Mouse (Mus musculus): ENCODE measurements around the gene Tlr5.

The Tlr5 gene

DNA sequence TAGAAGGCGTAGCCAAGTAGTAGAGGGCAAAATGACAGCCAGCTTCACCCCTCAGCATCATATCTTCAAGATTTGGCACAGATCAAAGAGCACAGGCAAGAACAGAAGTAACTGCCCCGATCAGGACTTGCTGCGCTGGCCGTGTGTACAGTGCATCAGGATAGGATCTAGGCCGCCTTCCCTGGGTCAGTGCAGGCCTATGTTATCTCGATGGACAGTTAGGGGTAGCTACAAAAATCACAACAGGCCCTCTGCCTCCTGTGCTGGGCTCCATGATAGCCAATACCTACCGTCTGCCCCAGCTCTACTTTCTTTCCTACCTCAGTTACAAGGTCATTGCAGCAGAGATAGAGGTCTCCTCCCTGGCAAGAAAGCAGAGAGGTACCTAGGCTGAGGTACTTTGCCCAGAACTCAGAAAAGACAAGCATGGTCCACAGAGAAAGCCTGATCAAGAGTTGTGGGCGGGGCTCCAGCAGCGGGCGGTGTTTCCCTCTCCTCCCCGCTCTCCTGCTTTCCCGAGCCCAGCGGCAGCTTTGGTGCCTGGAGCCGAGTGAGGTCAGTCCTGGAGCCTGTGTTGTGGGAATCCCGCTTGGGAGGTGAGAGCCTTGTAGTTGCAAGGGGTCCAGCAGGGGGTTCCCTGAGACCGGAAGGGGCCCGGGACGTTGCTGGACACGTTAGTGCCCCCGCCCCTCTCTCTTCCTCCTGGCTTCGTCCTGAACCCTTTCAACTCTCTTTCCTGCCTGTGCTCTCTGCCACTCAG, at the start of gene Tlr5:
TSS of gene Tlr5 (plus strand) at position 502 of the 760 bp plus-strand sequence.
- DNase-seq (ENCODE audit: low read depth, low spot score): no peak

DNA sequence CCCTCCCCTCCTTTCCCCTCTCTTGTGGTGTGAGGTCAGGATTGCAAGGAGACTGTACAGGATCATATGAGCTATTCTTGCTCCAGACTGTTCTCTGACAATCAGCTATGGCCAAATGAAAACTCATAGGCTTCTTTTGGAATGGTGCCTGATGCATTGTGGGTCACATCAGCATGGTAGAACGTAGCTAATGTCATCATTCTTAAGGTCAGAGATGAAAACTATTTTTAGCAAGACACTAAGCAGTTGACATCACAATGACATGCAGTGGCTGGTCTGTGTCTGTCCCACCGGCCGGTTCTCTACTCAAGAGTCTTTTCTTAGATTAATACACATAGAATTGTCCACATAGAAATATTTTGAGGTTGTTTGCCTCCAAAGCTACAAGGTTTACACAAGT, 48.9 kb upstream of the Tlr5 start:
- DNase-seq (ENCODE audit: low read depth, low spot score): no peak

DNA sequence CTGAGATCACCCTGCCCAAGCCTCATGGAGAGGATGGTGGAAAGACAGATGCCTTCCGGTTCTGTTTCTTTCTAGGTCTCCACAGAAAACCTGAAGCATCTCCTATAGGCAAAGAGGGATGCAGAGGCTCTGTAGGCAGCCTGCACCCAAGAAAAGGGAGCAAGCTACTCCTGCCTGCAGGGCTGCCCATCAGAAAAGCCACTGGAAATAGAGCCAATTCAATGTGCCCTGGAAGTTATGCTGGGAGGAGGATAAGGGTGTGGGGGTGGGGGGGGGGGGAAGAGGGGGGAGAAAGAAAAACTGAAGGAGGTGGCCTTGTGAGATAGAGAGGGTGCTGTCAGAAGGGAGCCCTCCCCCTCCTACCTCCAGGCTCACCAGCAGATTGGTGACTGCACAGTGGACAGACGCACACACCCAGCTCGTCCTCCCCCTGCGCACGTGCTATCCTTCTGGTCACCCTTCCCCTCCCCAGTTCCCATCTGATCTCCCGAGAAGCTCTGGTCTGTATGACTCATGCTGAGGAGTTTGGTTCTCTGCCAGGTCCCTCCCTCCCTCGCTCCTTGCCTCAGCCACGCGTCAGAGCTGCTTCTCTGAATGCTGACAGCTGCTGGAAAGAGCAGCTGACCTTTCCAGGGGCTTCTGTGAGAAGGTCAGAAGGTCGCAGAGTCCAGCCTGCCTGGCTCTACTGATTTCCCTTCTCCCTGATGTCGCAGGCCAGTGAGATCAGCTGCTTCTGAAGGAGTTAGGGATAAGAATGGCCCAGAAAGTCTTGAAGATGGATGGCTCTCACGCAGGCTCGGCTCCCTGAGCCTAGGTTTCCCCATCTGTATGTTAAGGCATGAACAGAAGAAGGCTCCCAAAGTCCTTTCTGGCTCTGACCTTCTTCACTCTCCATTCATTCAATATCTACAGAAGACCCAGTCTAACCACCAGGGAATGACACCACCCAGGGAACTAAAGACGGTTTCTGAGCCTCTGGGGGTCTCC, 46.2 kb upstream of the Tlr5 start:
- DNase-seq (ENCODE audit: low read depth, low spot score): peak; percentile 41

DNA sequence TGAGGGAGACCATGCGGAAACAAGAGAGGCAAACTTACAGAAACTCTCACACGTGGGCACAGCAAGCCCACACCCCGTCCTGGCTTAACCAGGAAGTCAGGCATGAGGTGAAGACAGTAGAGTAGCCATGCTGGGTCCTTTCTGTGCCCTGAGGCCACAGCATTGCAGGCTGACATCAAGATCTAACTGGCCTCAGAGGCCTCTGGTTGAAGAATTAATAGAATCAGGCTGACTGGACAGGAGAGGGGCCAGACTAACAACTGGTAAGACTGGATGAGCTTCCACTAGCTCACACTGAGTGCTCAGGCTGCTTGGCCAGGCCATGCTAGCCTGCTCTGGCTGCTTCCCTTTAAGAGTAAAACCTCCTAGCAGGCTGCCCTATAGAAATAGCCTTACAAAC, 45.5 kb upstream of the Tlr5 start:
- no peak for DNase-seq (ENCODE audit: low read depth, low spot score)

DNA sequence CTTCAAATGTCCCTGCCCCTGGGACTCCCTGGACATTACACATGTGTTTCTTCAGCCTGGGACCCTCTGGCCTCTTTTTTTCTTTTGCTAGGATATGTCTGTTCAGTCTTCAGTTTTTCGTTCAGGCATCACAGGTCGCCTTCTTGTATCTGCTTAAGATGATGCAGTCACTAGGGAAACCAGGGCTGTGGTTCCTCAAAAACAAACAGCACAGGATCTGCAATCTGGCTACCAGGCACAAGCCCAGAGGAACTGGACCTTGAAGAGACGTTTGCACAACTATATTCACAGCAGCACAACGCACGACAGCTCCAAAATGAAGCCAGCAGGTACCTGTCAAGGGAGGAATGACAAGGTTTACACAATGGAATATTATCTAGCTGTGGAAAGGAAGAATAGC, 45.0 kb upstream of the Tlr5 start:
- DNase-seq (ENCODE audit: low read depth, low spot score): no peak

DNA sequence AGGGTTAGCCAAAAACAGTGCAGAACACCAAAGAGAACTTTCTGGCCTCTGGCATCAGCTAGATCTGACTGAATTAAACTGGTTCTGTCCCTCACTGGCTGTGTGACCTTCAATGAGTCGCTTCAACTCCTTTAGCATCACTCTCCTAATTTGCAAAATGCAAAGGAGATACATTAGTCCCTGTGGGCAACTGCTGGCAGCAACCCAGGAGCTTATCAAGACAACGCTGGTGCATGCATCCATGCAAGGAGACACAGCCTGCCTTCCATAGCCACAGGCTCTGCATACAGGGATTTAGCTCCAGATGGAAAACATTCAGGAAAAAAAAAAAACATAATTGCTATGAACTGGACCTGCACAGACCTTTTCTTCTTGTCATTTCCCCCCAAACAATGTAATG, 42.0 kb upstream of the Tlr5 start:
- DNase-seq (ENCODE audit: low read depth, low spot score): no peak

DNA sequence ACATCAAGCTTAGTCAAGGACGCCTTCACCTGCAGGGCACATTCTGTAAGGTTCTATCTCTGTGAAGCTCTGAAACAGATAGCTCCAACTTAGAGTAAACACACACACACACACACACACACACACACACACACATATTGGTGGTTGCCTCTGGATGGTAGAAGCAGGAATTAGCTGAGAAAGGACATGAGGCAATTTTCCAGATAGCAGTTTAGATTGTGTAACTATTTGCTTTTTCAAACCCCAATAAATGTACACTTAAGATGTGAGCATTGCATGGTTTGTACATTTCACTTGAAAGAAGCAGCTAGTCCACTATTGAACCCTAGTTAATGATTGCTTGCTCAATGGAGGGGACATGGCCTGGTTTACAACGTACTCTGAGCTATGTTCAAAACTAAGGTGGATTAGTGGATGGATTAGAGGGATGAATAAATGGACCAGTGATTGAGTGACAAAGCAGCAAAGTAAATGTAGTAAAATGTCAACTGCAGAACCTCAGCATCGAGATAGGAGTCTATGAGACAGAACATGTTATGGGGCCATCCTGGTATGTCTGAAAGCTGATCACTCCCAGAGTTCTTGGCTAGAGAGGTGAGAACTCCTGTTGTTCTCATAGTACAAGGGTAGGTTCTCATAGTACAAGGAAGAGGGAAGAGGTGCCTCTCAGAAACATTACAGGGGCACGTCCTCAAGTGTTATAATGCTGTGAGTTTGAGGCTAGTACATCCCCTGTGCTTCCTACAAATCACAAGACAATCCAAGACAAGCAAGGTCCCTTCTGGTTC, 40.3 kb upstream of the Tlr5 start:
- DNase-seq (ENCODE audit: low read depth, low spot score): no peak

DNA sequence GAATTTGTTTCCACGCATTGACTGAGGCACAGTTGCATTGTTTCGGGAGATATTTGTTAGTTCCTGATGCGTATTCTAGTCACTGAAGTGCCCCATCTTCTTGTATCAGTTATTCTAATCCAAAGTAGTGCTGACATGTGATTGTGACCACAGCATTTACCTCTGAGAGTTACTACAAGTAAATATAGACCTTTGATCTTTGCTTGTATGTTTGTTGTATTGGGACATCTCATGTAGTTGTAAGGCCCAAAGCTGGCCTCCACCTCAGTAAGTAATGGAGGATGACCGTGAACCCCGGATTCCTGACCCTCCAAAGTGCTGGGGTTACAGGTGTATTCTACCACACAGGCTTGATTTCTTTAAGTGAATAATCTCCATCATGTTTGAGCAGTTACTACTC, 38.4 kb upstream of the Tlr5 start:
- DNase-seq (ENCODE audit: low read depth, low spot score): no peak

- DNase-seq (ENCODE audit: low read depth, low spot score): no peak
Observed at GRCm38 (mm10) chr1:182918718-182919346, 35.8 kb upstream of the Tlr5 start.

DNA sequence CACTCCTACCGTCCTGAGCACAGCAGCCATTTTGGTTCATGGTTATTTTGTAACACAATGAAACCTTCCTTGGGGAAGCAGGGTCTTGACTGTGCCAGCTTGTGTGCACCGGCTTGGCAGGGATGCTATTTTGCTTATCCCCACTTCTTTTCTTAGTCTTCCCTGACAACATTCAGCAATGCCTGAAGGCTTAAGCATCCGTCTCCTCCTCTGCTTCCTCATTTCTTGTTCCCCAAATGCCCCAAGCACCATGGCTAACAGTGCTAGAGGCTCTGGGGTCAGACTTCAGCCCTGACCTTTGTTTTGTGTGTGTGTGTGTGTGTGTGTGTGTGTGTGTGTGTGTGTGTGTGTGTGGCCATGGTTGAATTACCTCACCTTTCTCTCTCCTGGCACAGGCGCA, 31.8 kb upstream of the Tlr5 start:
- DNase-seq (ENCODE audit: low read depth, low spot score): no peak

- DNase-seq (ENCODE audit: low read depth, low spot score): no peak
Observed at GRCm38 (mm10) chr1:182926465-182926864, 28.1 kb upstream of the Tlr5 start.

DNA sequence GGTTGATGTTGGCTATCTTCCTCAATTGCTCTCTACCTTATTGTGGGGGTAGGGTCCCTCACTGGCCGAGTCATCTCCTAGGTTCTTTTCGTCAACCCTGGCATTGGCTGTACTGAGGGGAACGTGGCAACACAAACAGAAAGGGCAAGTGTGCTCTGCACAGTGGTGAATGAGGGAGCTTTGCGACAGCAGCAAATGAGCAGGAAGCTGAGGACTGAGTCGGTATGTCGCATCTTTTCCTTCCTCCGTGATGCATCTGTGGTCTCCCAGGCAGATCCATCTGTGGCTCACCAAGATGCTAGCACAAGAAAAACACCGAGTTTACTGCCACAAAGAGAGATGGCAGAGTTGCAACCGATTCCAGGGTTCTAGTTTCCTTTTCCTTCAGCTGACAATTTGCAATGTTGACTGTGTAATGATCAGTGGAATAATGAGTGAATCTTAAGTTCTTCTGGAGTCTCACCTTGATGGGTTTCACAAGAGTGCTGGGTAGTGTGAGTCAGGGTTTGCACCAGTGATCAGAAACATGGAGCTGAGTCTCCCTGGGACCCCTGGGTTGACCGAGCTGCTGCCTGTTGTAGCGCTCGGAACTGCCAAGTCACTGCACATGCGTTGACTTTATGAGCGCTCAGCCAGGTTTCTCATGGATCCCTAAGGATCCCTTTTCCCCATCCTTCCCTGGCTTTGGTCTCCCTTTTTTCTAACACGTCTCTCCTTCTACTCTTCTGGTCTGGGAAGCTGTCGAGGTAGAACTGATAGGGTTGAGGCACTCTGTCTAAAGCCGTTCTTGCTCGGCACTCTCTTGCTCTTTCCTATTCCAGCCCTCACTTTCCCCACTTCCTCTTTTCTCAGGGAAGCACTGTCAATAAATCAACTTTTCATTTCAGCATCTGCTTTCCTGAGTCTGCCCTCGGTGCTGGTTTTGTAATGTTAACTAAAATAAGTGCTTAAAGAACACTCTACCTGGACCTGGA, 26.4 kb upstream of the Tlr5 start:
- DNase-seq (ENCODE audit: low read depth, low spot score): no peak

- DNase-seq (ENCODE audit: low read depth, low spot score): no peak
Observed at GRCm38 (mm10) chr1:182935469-182935868, 19.1 kb upstream of the Tlr5 start.

- DNase-seq (ENCODE audit: low read depth, low spot score): no peak
Observed at GRCm38 (mm10) chr1:182937486-182938120, 17.0 kb upstream of the Tlr5 start.

DNA sequence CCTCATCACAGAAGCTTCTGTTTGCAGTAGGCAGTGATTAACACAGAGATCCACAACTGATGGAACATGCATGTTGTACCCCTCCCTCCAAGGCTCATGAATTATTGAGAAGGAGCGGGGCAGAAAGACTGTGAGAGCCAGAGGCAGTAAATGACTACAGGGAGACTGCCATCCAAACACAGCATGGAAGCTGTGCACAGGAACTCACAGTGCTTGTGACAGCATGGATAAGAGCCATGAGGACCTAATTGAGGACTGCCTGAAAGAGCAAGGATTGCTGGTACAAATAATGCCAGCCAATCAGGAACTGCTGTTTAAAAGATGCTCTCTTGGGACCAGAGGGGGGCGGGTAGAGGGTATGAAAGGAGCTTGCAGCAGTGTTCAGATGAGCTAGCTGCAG, 12.7 kb upstream of the Tlr5 start:
- no peak for DNase-seq (ENCODE audit: low read depth, low spot score)

DNA sequence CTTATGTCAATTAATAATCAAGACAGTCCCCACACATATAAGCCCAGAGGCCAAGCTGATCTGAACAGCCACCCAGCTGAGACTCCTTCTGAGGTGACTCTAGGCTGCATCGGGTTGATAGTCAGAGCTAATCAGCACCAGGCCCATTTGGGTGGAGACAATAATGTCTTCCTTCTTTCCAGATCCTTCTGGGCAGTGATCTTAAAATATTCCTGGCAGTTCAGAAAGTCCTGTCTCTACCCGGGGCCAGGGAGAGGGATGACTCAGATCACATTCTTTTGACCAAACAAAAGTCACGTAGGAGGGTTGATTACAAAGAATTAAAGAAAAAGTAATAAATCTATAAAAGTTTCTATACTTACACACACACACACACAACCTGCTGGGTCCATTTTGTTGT, 10.7 kb upstream of the Tlr5 start:
- no peak for DNase-seq (ENCODE audit: low read depth, low spot score)

DNA sequence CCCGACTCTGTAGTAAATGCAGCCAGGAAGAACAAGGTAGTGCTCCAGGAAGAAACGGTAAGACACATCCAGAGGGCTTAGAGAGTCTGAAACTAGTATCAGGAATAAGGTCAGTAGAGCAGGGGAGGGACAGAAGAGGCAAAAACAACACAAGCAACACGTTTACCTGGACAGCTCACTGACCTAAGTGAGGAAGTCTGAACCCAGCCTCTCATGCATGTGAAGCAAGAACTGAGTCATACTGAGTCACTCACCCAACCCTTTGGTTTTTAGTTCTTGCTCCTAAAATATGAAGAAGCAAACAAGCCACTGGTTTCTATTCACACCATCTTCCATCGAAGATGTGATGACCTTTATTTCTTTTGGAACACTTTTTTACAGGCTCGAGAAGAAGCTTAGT, 9.9 kb upstream of the Tlr5 start:
- DNase-seq (ENCODE audit: low read depth, low spot score): no peak

DNA sequence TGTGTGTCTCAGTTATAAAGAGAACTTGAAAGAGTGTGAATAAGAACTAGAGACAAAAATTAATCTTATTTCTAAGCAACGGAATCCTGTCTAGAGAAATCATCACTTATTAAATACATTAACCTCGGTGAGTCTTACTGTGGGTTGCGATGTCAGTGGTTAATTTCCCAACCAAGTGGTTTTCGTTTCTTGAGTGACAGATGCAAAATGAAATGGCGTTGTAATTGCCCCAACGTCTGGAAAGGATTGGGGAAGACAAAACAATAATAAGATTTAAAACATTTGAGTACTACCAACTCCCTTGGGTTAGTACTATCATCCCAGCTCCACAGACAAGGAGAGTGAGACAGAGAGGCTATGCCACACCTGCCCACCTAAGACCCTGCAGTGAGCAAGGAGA, 9.0 kb upstream of the Tlr5 start:
- DNase-seq (ENCODE audit: low read depth, low spot score): no peak

DNA sequence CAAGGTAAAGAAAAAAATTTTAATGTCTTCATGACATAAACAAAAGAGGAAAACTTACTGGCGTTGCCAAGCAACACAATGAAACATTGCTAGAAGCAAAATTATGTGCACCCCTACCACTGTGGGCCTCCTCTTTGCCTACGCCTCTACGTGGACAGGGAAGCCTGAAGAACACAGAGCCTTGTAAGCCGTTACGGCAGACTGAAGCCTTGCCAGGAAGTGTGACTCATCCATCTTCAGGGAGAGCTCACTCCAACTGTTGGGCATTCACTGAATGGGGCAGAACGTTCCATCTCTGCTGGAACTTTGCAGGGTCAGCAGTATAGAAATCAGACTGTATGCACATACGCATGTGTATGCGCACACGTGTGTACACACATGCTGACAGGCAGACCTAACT, 3.3 kb upstream of the Tlr5 start:
- DNase-seq (ENCODE audit: low read depth, low spot score): no peak

DNA sequence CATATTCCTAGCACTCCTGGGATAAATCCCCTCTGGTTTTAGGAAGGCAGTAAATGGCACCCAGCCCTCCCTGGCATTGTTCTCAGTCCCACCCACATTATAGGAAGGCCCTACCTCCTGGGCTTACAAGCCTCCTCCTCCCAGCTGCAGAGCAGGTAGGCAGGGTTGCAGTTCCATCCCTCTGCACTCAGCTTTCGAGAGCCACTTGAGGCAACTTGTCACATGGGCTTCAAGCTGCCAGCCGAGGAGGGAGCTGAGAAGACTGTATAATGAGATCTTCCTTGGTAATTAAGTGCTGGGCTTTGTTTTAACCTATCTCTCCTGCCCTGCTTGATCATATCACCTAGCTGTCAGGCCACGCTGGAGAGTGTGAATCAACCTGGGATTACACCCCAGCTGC, 1.4 kb upstream of the Tlr5 start:
- no peak for DNase-seq (ENCODE audit: low read depth, low spot score)

Data from retina, adult 2 months (tissue).